Mouse (Mus musculus) myocyte (in vitro differentiated cells): ENCODE measurements around the gene Rgl1.

Experiments used
- CEBPB ChIP-seq: IDR thresholded peaks from 2 replicates; pipeline ENCODE4 v1.6.1; 2011; ENCODE audit warnings: mild to moderate bottlenecking, moderate library complexity; ENCODE audit not compliant: poor library complexity, insufficient read depth, severe bottlenecking
- E2F4 ChIP-seq: IDR thresholded peaks from one replicate; pipeline ENCODE4 v1.6.1; 2011; ENCODE audit warnings: mild to moderate bottlenecking, control low read depth, moderate library complexity; ENCODE audit not compliant: insufficient read depth
- MAX ChIP-seq: IDR thresholded peaks from one replicate; pipeline ENCODE4 v1.6.1; 2011; ENCODE audit warnings: low read depth, mild to moderate bottlenecking, control low read depth
- MYOG ChIP-seq, 3 experiments: IDR thresholded peaks; one replicate each; pipeline ENCODE4 v1.6.1; 2011; ENCODE audit warnings: control low read depth in 2 of 3, low read depth in 2 of 3, mild to moderate bottlenecking in 2 of 3; ENCODE audit not compliant: insufficient read length in 2 of 3, control insufficient read depth in 1 of 3, insufficient read depth in 1 of 3
- POLR2A ChIP-seq: IDR thresholded peaks from one replicate; pipeline ENCODE4 v1.6.1; 2011; ENCODE audit warnings: low read depth, mild to moderate bottlenecking, control low read depth, moderate library complexity; ENCODE audit not compliant: insufficient read length
- POLR2AphosphoS2 ChIP-seq: IDR thresholded peaks from one replicate; pipeline ENCODE4 v1.6.1; 2011; ENCODE audit warnings: low read depth, control low read depth; ENCODE audit not compliant: insufficient read length
- SRF ChIP-seq: IDR thresholded peaks from one replicate; pipeline ENCODE4 v1.6.1; 2011; ENCODE audit warnings: low read depth; ENCODE audit not compliant: control insufficient read depth, insufficient read length
- USF1 ChIP-seq: IDR thresholded peaks from one replicate; pipeline ENCODE4 v1.6.1; 2011; ENCODE audit warnings: low read depth, mild to moderate bottlenecking, control low read depth, moderate library complexity

GRCm38 (mm10) chr1:152621624-152622023, 144.5 kb downstream of the Rgl1 start:
- TF ChIP-seq E2F4: no peak
- TF ChIP-seq USF1: no peak
- no peak for TF ChIP-seq MAX
- TF ChIP-seq POLR2A: no peak
- TF ChIP-seq POLR2AphosphoS2: no peak
- TF ChIP-seq CEBPB: no peak
- TF ChIP-seq SRF: no peak
- no peak for TF ChIP-seq MYOG (IDR thresholded peaks at IDR 0.05; ENCODE audit: control insufficient read depth in 1 of 3, insufficient read depth in 1 of 3, insufficient read length in 2 of 3, low read depth in 2 of 3)
